Mouse (Mus musculus): ENCODE results near the gene Olfr716.
"Not testable (repeated sequence)": the region's sequence is repeated elsewhere in the genome, so short reads cannot be mapped to it uniquely, and the experiment has no call there.

Gene Olfr716

GRCm38 (mm10) chr7:107138027-107138426 is at the start of gene Olfr716:
Gene Olfr716 (plus strand): TSS chr7:107138327.
- not testable (repeated sequence) for DNase-seq (ENCODE audit: low read depth, low spot score)

- DNase-seq (ENCODE audit: low read depth, low spot score), result no peak
Measured at GRCm38 (mm10) chr7:107092920-107093319, 45.2 kb upstream of the Olfr716 start, which contains the start of gene Olfr17. Gene Olfr17 (plus strand): TSS chr7:107093220.

GRCm38 (mm10) chr7:107110269-107110668 is 27.9 kb upstream of the Olfr716 start, which contains the start of gene Olfr715b:
Gene Olfr715b (minus strand): TSS chr7:107110369.
- not testable (repeated sequence) for DNase-seq (ENCODE audit: low read depth, low spot score)

- not testable (repeated sequence) for DNase-seq (ENCODE audit: low read depth, low spot score)
Measured at GRCm38 (mm10) chr7:107130983-107131382, 7.1 kb upstream of the Olfr716 start, which contains the start of gene Olfr715. Gene Olfr715 (minus strand): TSS chr7:107131083.

- no peak for DNase-seq (ENCODE audit: low read depth, low spot score)
Measured at GRCm38 (mm10) chr7:107166690-107167089, 28.6 kb downstream of the Olfr716 start, which contains the start of gene Nlrp14. Gene Nlrp14 (plus strand): TSS chr7:107166990.

- no peak for DNase-seq (ENCODE audit: low read depth, low spot score)
Measured at GRCm38 (mm10) chr7:107180406-107180805, 42.3 kb downstream of the Olfr716 start.
